Mouse (Mus musculus) frontal cortex, postnatal 10 days (tissue): ENCODE measurements around the gene Twist1.

ENCODE experiments used
- DNase-seq, 2 experiments: peaks; one replicate each; pipeline ENCODE4 v3.0.0; 2022; ENCODE audit warnings: low spot score in 2 of 2, mixed read lengths in 1 of 2

Gene Twist1

DNA sequence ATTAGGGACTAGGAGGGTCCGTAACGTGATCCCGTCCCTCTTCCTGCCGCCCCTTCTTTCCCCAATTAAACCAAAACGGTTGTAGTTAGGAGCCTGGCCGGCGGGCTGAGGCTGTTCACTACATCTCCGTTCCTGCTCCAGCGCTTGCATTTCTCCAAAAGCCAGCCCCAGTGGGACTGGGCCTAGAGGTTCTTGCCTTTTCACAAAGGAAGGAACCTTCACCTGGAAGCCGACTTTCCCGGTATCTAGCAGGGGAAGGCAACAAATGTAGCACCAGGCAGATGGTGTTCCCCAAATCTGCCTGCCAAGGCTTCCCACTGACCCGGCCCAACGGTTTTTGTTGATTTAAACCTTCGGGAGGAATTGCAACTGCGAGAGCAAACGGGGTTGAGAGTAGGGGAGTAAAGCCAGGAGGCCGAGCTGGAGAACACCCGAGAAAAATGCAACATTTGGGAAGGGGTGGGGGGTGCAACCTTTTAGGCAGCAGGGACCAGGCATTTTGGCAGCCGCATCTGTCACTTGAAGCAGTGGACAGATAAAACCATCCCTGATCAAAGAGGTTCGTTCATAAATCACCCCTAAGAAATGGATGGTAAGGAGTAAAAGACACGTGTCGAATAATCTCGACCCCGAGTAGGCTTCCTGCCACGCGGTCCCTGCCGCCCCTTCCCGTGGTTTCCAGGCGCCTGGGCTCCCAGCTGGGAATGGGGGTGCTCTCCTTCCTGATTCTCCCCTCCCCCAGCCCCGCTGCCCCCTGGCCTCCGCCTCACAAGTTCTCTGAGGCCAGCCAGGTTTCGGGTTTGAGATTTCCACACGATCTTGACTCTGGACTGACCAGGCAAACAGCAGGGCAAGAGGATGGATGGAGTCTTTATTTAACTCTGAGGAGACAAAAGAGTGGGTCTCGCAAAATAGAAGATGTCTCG lies 9.3 kb downstream of the Twist1 start:
- no peak for DNase-seq

- no peak for DNase-seq
Observed at GRCm38 (mm10) chr12:33967514-33967913, 10.0 kb downstream of the Twist1 start.

GRCm38 (mm10) chr12:33968041-33968897 lies 10.8 kb downstream of the Twist1 start:
- no peak for DNase-seq

DNA sequence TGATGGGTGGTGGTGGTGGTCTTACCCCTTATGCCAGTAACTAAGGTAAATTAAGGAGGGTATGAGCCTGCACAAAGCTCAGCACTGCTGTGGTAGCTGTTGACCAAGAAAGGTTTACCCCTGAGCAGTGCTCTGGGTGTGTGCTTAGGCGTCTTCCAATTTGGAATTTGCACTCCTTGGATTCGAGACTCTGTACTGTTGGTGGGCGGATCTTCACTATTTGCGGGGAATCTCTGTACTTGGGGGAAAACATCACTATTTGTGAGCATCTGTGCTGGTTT lies 11.4 kb downstream of the Twist1 start:
- no peak for DNase-seq

- no peak for DNase-seq
Observed at GRCm38 (mm10) chr12:33980159-33980558, 22.7 kb downstream of the Twist1 start.

DNA sequence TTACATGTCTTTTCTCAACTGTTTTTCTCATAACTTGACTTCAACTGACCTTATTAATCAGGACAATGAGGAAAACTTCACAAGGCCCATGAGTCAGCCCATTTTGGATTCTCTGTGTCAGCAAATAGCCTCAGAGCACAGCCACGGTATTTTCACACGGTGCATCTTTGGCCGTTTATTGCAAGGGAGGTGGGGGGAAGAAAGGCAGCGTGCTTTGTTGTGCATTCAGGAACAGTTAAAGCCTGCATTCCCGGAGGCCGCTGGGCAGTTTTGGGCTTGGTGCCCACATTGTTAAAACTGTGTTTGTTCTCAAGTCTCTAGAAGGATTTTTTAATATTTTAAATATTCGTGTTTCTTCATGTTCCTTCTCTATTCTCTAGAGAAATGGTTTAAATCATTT lies 24.0 kb downstream of the Twist1 start:
- DNase-seq = no peak

- DNase-seq = no peak
Observed at GRCm38 (mm10) chr12:33993127-33993526, 35.7 kb downstream of the Twist1 start.
